Mouse (Mus musculus): ENCODE measurements around the gene Vps4b. TPM values are rescaled to one million over a fixed set of nuclear protein-coding genes. Genes with fewer than 3 reads are reported as not detected.
A peak's percentile ranks its signal among the peaks of the same experiment; 100 is the strongest.

Vps4b gene
- 100 to 1,000 TPM in 1 of 2 experiments, 10 to 100 TPM in 1; 69.9 to 103 TPM for total RNA-seq (2021)
- long read RNA-seq, experiment 1, full-length matches to known transcripts, result 49 of 49 reads
- long read RNA-seq, experiment 1, partial matches to known transcripts, result 0 of 49 reads
- long read RNA-seq, experiment 1, other reads (novel, unspliced or antisense), result 0 of 49 reads
- long read RNA-seq, experiment 2, full-length matches to known transcripts, result 196 of 206 reads
- long read RNA-seq, experiment 2, partial matches to known transcripts, result 6 of 206 reads
- long read RNA-seq, experiment 2, other reads (novel, unspliced or antisense), result 4 of 206 reads

DNA sequence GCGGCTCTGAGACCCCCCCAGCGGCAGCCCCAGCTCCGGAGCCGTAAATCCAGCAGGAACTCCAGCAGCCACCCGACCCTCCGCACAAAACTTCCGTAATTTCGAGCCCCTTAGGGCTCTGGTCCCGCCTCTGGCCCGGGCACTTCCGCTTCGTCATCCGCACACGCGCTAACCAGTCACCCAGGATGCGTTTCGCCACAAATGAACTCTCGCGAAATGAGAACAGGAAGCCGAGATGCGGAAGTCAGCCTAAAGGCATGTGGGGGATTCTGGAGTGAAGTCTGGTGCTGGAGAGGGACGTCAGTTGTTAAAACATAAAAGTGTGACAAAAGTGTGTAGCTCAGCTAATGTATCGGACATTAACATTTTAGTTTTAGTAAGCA is at the start of gene Vps4b:
Gene Vps4b, minus strand, starts transcription at position 187 of the 383 bp plus-strand sequence.
- DNase-seq (ENCODE audit: low spot score in 2 of 2), result peak; percentile 85 to 87

DNA sequence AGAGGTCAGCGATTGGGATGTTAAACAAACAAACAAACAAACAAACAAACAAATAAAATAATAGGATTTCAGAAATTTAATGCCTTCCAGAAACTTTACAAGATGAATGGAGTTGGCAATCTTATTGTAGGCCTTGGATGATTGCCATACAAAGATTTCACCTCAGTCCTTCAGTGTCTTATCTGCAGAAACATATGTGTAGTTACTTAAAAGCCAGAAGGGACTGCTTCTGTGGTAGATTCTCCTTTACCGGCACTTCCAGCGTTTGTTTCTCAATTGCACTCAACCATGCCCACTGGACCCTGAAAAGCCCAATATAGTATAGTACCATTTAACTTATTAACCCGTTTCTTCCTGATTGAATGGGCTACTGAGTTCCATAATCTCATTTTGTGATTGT is 32.3 kb upstream of the Vps4b start:
- no peak for DNase-seq (ENCODE audit: low spot score in 2 of 2)

DNA sequence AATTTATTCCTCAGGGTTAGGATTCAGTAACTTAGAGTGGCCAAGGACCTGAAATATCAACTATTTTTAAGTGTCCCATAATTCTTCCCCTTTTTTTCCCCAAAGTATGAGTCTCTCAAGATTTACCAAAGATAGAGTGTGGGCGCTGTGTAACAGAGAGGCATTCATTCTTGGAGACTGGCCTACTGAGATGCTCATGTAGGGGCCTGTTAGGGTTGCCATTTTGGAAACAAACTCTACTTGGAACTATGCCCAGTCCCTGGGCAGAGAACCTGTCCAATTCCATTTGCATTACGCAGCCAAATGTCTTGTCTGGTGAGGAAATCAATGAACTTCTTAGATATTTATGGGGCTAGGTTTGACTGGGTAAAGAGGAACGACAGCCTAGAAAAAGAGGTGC is 25.8 kb upstream of the Vps4b start:
- no peak for DNase-seq (ENCODE audit: low spot score in 2 of 2)

DNA sequence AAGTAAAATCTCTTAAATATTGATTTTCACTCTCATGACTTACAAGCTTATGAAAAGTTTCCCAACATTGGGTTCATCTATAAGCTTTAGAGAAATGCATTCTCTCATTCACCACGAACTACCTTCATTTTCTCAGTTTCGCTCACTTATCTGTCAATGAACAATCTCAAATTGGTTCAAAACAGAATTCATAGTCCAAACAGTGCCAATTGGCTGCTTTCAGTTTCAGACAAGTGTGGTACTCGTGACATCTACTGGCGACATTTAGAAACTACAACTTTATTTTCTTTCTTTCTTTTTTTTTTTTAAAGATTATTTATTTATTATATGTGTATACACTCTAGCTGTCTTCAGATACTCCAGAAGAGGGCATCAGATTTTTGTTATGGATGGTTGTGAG is 21.8 kb upstream of the Vps4b start:
- DNase-seq (ENCODE audit: low spot score in 2 of 2), result no peak

DNA sequence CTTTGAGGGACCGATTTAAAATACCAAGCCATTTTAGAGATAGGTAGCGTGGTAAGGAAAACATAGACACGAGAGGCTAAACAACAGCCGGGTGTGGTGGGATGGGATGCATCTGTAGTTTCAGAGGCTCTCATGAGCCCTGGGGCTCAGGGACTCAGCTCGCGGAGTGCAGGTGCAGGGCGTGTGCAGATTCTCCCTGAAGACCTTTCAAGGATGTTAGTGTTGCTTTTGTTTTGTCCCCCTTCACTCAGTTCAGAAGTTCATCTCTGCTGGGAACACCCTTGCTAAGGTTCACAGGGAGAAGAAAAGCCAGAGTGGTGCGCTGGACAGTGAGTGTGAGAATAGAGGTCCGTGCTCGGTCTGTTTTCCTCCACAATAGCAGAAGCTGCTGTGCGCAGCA is 20.2 kb upstream of the Vps4b start:
- DNase-seq (ENCODE audit: low spot score in 2 of 2), result no peak

DNA sequence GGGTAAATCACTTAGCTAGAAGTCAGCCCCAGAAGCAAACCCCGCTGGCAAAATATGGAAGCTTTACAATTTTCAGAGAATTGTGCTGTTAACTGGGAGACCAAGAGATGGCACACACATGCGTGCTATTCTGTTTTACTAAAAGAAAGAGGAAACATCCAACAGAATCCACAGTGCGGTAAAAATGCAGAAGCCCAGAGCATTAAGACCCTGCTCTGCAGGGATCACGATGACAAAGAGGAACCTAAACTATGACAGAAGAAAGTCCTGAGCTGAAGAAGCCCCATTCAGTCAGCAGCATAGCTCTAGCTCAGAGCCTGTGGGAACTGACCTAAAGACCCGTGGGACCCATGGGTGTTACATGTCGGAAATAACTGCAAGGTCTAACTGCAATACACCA is 18.7 kb upstream of the Vps4b start:
- DNase-seq (ENCODE audit: low spot score in 2 of 2), result no peak

DNA sequence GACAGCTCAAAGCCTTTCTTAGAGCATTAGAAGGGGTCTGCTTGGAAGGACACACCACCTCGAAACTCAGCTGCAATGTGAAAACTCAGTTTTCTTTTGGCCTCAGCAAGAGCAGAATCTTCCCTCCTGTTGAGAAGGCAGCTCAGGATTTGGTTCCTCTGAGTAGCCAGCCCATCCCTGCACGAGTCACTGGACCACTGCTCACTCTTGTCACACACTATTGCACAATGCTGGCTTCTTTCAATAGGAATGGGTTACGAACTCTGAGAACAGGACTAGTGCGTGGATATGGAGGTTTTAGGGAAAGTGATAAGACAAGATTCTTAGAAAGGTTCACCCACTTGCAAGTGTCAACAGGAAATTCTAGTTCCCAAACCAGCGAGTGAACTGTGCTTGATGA is 18.3 kb upstream of the Vps4b start:
- DNase-seq (ENCODE audit: low spot score in 2 of 2), result no peak

GRCm38 (mm10) chr1:106799931-106800330 is 3.4 kb upstream of the Vps4b start:
- DNase-seq (ENCODE audit: low spot score in 2 of 2), result no peak

GRCm38 (mm10) chr1:106799406-106799805 is 2.9 kb upstream of the Vps4b start:
- no peak for DNase-seq (ENCODE audit: low spot score in 2 of 2)

- DNase-seq (ENCODE audit: low spot score in 2 of 2), result no peak
Observed at GRCm38 (mm10) chr1:106796987-106797779, 655 bp upstream of the Vps4b start.

- DNase-seq (ENCODE audit: low spot score in 2 of 2), result no peak
Observed at GRCm38 (mm10) chr1:106795634-106796541, 640 bp downstream of the Vps4b start.

GRCm38 (mm10) chr1:106774896-106775295 is 21.6 kb downstream of the Vps4b start:
- DNase-seq (ENCODE audit: low spot score in 2 of 2), result no peak

- no peak for DNase-seq (ENCODE audit: low spot score in 2 of 2)
Observed at GRCm38 (mm10) chr1:106774092-106774491, 22.4 kb downstream of the Vps4b start.

DNA sequence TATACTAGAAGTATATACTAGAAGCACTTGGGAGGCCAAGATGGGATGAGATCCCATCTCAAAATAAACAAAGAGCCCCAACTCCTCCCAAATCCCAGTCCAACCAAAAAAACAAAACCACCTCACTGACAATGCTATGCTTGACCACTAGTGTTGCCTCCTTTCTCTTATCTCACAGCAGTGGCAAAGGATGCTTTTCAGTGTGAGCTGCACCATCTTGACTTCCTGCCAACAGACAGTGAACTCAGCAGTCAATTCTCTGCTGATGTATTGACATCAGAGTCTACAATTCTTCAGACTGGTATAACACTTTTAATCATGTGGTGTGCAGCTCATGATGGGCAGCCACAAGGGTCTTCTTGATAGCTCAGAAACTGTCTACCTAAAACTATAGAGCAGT is 27.8 kb downstream of the Vps4b start:
- DNase-seq (ENCODE audit: low spot score in 2 of 2), result no peak

DNA sequence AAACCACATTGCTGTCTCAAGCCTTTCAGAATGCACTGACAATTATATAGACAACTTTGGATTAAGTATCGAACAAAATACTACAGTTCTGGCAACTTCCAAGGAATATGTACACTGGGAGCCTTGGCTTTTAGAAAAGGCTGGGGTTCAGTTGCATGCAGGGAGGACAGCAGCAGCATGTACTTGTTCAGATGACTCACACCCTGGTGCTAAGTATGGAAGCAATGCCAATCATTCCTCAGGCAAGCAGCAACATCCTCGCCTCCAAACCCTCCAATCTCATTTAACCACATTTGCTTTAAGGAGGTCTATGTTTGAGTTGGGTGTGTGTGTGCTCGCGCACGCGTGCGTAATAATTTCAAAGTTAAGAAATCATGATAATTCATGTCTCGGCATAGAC is 30.8 kb downstream of the Vps4b start:
- no peak for DNase-seq (ENCODE audit: low spot score in 2 of 2)

DNA sequence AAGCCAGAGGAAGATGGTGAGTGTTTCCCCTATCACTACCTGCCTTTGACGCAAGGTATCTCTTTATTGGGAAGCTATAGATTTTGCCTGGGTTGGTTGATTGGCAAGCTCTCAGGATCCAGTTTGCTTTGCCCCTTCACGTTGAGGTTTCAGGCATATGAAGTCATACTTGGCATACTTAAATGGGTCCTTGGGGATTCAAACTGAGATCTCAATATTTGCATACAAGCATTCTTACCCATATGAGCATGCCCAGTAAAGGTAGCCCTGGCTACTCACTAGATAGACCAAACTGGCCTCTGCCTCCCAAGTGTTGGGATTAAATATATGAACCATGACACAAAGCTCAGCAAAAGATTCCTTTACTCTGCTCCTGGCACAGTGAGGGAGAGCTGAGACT is 31.7 kb downstream of the Vps4b start:
- DNase-seq (ENCODE audit: low spot score in 2 of 2), result no peak

DNA sequence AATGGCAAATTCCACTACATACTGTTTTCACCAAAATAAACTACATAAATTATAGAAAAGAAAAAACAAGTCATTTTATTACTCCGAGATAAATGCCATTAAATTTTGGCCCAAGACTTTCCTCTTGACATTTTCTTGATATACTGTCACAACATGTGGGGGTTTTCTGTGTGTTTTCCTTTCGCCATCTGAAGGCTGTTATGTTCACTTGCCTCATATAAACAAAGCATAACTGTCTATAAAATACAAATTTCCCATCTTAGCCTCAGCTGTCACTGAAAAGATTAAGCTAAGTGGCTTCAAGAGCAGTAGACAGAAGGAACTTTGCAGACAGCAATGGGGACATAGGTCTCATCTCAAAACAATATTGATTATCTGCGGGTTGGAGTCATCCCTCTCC is 32.2 kb downstream of the Vps4b start:
- DNase-seq (ENCODE audit: low spot score in 2 of 2), result no peak

DNA sequence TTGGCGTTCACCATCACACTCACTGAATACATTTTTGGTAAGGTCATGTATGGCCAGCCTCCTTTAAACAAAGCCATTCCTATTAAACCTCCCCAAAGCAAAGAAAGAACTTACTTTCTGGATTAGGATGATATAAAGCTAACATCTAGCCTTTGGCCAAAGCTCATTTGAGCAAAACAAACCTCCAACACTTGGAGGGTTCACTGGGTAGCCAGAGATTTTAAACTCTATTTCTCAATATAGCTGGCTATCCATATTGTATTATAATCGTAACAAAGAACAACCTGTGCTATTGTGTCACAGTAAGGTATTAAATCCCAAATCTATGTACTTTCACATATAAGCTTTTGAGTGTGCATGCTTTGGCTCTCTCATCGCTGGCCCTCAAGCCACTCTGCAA is 35.8 kb downstream of the Vps4b start:
- DNase-seq (ENCODE audit: low spot score in 2 of 2), result no peak

DNA sequence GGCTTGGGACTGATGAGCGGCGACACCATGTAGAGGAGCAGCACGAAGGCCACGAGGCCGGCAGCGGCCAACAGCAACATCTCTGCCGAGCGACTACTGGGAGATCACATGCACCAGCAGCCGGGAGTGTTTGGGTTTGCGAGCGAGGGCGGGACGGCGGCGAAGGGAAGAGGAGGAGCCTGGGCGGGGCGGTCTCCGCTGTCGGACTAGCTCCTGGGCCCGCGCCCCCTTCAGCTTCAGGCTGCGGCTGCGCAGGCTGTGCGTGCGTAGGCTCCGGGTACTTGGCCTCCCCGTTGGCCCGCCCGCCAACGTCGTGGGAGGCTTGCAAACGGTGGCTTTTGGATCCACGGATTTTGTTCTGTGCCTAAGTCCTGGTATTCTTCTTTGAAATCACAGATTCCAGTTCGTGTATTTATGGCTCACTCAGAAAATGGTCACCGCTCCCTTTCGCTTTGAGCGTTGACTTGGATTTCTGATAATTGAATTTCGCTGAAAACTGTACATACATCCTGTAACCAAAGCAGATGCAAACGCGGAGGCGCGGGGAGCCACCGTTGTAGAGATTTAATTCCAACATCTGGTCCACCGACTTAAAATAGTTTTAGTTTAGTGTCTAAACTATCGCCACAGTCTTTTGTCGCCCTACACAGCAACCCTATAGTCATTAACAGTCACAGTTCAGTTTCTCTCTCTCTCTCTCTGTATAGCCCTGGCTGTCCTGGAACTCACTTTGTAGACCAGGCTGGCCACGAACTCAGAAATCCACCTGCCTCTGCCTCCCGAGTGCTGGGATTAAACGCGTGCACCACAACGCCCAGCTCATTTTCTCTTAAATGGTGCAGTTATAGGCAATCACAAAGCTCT is 36.7 kb downstream of the Vps4b start, which contains the start of gene Kdsr:
Gene Kdsr, minus strand, starts transcription at position 156 of the 864 bp plus-strand sequence.
- DNase-seq (ENCODE audit: low spot score in 2 of 2), result peak; percentile 93 to 94

- DNase-seq (ENCODE audit: low spot score in 2 of 2), result peak; percentile 36 to 59
Observed at GRCm38 (mm10) chr1:106758734-106759571, 37.6 kb downstream of the Vps4b start.

All from adrenal gland, adult 18-20 months (tissue).